Mouse (Mus musculus) olfactory bulb, adult 2 months (tissue): ENCODE results near the gene Retsat.

ENCODE experiments used
- CTCF ChIP-seq: fragments of 200-500 bp; IDR thresholded peaks from 2 replicates; pipeline ENCODE4 v1.5.1; 2012; ENCODE audit warnings: low read depth, mild to moderate bottlenecking, low read length, moderate library complexity; ENCODE audit not compliant: insufficient read depth
- POLR2A ChIP-seq: fragments of 200-500 bp; IDR thresholded peaks from 2 replicates; pipeline ENCODE4 v1.6.1; 2012; ENCODE audit warnings: mild to moderate bottlenecking, low read depth, low read length, moderate library complexity; ENCODE audit not compliant: insufficient read depth

DNA sequence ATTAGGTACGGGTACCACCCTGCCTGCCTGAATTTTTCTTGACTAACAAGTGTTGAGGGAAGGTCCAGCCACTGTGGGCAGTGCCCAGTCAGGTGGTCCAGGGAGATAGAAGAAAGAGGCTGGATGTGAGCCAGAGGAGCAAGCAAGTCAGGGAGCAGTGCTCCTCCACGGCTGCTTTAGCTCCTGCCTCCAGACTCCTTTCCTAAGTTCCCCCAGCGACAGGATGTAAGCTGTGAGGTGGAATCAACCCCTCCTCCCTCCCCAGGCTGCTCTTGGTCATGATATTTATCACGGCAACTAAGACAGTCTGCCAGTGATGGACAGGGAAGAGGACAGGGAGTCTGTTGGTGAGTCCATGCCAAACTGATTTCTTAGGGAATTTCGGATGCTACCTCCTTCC lies 4.4 kb upstream of the Retsat start:
- TF ChIP-seq CTCF (no peak), POLR2A (no peak)
